Mouse (Mus musculus) heart, embryonic 12.5 days (tissue): Measurements from ENCODE around the gene Pitpnb. TPM values are rescaled to one million over a fixed set of nuclear protein-coding genes. Genes with fewer than 3 reads are reported as not detected.

Experiments used
- ATAC-seq: fragments of 200-750 bp; cut with Nextera tagmentation; 2 replicates; pipeline ENCODE4 v1.8.0; 2017; ENCODE audit warnings: moderate TSS enrichment, moderate library complexity; ENCODE audit not compliant: insufficient number of reproducible peaks, low FRiP score
- H3K27ac ChIP-seq: fragments of 300-500 bp; sonication (generic); 2 replicates; pipeline ENCODE4 v1.5.1; 2016; ENCODE audit warnings: mild to moderate bottlenecking, moderate library complexity; ENCODE audit not compliant: poor library complexity, severe bottlenecking
- H3K27me3 ChIP-seq: fragments of 300-500 bp; sonication (generic); replicated peaks from 2 replicates; pipeline ENCODE4 v1.6.1; 2016; ENCODE audit warnings: mild to moderate bottlenecking, moderate library complexity
- H3K36me3 ChIP-seq: fragments of 300-500 bp; sonication (generic); 2 replicates; pipeline ENCODE4 v1.6.1; 2016; ENCODE audit warnings: mild to moderate bottlenecking, moderate library complexity
- H3K4me1 ChIP-seq: fragments of 300-500 bp; sonication (generic); replicated peaks from 2 replicates; pipeline ENCODE4 v1.6.1; 2016; ENCODE audit warnings: mild to moderate bottlenecking
- H3K4me2 ChIP-seq: fragments of 300-500 bp; sonication (generic); 2 replicates; pipeline ENCODE4 v1.6.1; 2016; ENCODE audit warnings: mild to moderate bottlenecking, moderate library complexity
- H3K4me3 ChIP-seq: fragments of 300-500 bp; sonication (generic); 2 replicates; pipeline ENCODE4 v1.5.1; 2016; ENCODE audit warnings: mild to moderate bottlenecking
- H3K9ac ChIP-seq: fragments of 300-500 bp; sonication (generic); 2 replicates; pipeline ENCODE4 v1.6.1; 2016; ENCODE audit warnings: mild to moderate bottlenecking, moderate library complexity
- H3K9me3 ChIP-seq: fragments of 300-500 bp; sonication (generic); replicated peaks from 2 replicates; pipeline ENCODE4 v1.6.1; 2016; ENCODE audit warnings: mild to moderate bottlenecking, moderate library complexity
- WGBS: fragments of 180-500 bp; shearing (Covaris S2); methylation state at CpG from one replicate; pipeline ENCODE4 v1.1.7; 2016; 5-methylcytosine and 5-hydroxymethylcytosine counted together
- polyA plus RNA-seq: library from polyadenylated mRNA; unstranded; fragments of >200 nt; fragmentation: Nextera tagmentation; extraction: Ambion mirVana; gene quantifications from 2 replicates; pipeline ENCODE4 v1.2.1, GENCODE M21; 2016

The Pitpnb gene
- polyA plus RNA-seq, 1 experiment from 2014 or later: 79.9 TPM

DNA sequence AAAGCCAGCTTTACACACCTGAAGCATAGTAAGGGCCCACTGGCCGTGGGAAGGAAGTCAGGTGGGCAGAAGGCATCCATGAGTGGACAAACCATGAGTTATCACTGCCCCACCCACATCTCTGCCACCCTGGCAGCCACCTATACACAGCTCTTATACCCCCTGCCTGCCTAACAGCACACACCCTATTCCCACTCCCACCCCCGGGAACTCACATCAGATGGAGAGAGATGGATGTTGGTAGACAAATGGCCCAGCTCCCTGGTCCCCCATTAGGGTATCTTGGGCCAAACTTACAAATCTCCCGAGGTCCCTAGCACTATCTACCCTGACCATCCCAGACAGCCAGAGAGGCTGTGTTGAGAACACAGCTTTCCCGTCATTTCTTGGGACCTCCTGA, 68.7 kb downstream of the Pitpnb start:
- Histone ChIP-seq H3K4me2 (no peak overlapping the region), H3K36me3 (no peaks in the 10 kb centered on the region), H3K4me1 (peaks cover 46% of the 10 kb centered on the region), H3K27ac (no peak overlapping the region), H3K9ac (no peak overlapping the region), H3K4me3 (no peak overlapping the region), H3K9me3 (no peaks in the 10 kb centered on the region), H3K27me3 (peaks cover 28% of the 10 kb centered on the region; the same call in 1 of the 2 replicates)
- 55% methylated on average over 4 of the region's 4 CpGs for WGBS
- no peak for ATAC-seq

DNA sequence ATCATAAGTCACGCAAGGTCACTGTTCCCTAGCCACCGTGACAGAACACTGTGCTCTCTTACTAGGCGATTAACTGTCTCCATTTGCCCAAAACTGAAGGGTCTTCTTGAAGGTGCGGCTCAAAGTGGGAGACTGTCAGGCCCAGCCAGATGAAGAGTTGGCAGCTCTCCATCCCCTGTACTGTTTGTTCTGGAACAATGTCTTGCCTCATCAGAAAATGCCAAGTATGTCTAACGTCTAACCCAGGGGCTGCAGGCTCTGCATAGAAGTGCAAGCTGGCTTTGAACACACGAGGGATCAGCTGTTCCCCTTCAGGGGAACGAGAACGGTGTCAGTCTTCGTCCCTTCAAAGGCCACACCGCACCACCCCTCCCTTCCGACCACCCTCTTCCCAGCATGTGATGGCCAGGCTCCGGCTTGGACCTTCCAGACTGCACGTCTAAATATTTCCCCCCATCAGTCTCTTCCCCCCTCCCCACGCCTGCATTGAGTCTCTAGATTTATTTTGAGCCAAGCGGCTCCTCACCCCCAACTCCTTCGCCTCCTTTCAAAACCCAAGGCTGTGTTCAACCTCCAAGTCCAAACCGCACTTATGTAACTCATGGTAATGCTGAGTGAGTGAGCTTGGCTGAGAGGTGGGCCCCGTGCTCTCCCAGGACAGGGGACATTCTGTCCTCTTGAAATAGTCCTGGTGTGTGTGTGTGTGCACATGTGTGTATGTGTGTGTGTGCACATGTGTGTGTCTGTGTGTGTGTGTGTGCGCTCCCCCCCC, 71.5 kb downstream of the Pitpnb start:
- ATAC-seq: no peak
- 76% methylated on average over 19 of the region's 19 CpGs for WGBS

DNA sequence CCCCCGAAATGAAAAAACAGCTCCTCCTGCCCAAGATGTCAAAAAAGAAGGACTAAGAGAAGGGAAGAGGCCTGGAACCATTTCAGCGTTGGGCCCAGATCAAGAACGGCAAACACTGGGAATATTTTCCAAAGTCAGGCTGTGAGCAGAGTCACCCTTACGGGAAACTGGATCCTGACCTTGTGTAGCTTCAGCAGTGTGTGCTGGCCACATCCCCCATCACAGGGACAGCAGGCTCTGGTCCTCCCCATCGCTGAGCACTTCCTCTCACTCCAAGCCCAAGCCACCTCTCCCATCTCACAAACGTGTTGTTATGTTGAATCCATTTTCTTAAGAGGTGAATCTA, 72.1 kb downstream of the Pitpnb start:
- H3K27ac ChIP-seq: no peak overlapping the region
- H3K4me3 ChIP-seq: no peak overlapping the region
- H3K4me1 ChIP-seq: peaks cover 24% of the 10 kb centered on the region
- H3K4me2 ChIP-seq: no peak overlapping the region
- no peak overlapping the region for H3K9ac ChIP-seq
- WGBS: 81% methylated on average over 6 of the region's 6 CpGs
- ATAC-seq: no peak
- no peaks in the 10 kb centered on the region for H3K36me3 ChIP-seq
- peaks cover 22% of the 10 kb centered on the region; the same call in 1 of the 2 replicates for H3K27me3 ChIP-seq
- H3K9me3 ChIP-seq: no peaks in the 10 kb centered on the region

More for the DNA sequence above, 71.5 kb downstream of the Pitpnb start:
- Histone ChIP-seq H3K4me3 (no peak overlapping the region), H3K27me3 (peaks cover 25% of the 10 kb centered on the region; the same call in 1 of the 2 replicates), H3K27ac (no peak overlapping the region), H3K4me1 (peaks cover 24% of the 10 kb centered on the region), H3K9ac (no peak overlapping the region), H3K9me3 (no peaks in the 10 kb centered on the region), H3K4me2 (no peak overlapping the region), H3K36me3 (no peaks in the 10 kb centered on the region)

DNA sequence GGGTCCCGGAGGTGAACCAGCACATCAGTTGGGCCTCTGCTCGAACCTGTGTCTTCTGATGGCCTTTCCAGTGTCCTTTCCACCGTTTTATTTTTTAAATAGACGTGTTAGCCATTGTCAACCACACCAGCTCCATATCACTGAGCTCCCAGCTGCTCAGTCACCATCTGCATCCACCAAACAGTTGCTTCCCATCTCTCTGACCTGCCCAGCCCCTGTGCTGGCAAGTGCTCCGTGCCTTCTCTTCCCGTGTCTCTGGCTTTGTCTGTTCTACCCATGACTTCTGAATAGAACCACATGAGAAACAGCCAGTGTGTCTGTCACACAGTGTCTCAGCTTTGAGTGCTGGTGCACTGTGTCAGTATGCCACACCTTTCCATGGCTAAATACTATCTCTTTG, 74.2 kb downstream of the Pitpnb start:
- Histone ChIP-seq H3K9ac (no peak overlapping the region), H3K36me3 (no peaks in the 10 kb centered on the region), H3K4me2 (no peak overlapping the region), H3K9me3 (no peaks in the 10 kb centered on the region), H3K27ac (no peak overlapping the region), H3K27me3 (0 out of 2 replicates have a peak, but pooled peaks cover 10% of the 10 kb centered on the region), H3K4me1 (peaks cover 29% of the 10 kb centered on the region), H3K4me3 (no peak overlapping the region)
- ATAC-seq: no peak
- 66% methylated on average over 6 of the region's 6 CpGs for WGBS

DNA sequence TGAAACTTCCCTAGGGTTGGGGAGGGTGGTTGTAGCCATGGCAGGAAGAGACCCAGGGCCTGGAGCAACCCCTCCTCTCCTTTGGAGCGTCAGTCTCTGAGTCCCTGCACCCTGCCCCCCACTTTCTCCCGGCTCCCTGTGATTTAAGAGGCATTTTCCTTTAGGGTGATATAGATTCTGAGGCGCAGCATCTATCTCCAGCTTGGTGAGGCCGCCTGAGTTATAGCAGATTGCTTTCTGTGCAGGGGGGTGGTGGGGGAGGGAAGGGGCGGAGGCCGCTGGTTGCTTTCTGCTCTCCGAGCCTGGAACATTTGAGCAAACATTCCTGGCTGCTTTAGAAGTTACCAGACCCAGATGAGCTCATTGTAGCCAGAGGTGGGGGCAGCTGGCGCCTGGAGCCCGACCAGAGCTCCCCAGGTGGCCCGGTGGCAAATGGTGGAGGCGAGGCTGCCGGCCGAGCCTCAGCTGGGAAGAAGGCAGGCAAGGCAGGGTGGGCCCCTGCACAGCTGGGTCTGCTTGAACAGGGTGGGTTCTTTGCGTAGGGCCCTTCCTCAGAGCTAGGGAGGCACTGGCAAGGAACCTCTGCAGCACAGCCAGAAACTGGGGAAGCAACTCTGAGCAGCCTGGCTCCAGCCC, 78.0 kb downstream of the Pitpnb start:
- Histone ChIP-seq H3K4me2 (peak overlapping the region; percentile 51), H3K27ac (peak overlapping the region; percentile 73), H3K9me3 (no peaks in the 10 kb centered on the region), H3K4me3 (peak overlapping the region; percentile 12; the same call in 1 of the 2 replicates), H3K36me3 (no peaks in the 10 kb centered on the region), H3K27me3 (peaks cover 18% of the 10 kb centered on the region), H3K9ac (peak overlapping the region; percentile 29; the same call in 1 of the 2 replicates), H3K4me1 (peaks cover 31% of the 10 kb centered on the region)
- 13% methylated on average over 14 of the region's 14 CpGs for WGBS
- ATAC-seq: peak; percentile 63

DNA sequence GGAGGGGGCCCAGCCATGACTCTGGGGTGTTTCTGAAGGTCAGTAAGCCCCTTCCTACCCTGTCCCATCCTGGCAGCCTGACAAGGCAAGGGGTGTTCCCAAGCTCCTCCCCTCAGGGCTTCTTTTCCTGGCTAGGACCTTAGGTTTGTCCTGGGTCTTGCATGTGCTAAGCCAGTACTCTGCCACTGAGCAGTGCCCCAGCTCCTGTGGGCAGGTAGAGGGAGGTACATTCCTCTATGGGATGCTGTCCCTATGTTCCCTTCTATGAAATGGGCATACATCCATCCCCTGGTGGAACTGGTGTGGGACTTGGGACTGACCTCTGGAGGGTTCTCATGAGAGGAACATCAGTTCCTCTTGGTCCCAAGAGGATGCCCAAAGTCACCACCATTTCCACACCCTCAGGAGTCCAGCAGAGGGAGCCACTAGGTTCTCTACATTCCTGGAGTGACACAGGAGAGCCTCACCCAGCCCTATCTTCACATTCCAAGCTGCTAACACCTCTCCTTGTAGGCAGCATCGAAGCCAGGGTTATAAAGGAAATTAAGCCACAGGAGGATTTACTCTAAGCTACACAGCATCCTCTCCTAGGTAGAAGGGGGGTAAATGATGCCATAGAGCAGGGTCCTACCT, 79.0 kb downstream of the Pitpnb start:
- peak overlapping the region; percentile 13; the same call in 1 of the 2 replicates for H3K9ac ChIP-seq
- peak; percentile 24; the same call in 1 of the 2 replicates for ATAC-seq
- H3K4me2 ChIP-seq: no peak overlapping the region
- no peak overlapping the region for H3K4me3 ChIP-seq
- peak overlapping the region; percentile 73; the same call in 1 of the 2 replicates for H3K27ac ChIP-seq
- H3K36me3 ChIP-seq: no peaks in the 10 kb centered on the region
- peaks cover 21% of the 10 kb centered on the region for H3K27me3 ChIP-seq
- peaks cover 38% of the 10 kb centered on the region for H3K4me1 ChIP-seq
- 0% methylated on average over 1 of the region's 1 CpGs for WGBS
- no peaks in the 10 kb centered on the region for H3K9me3 ChIP-seq

DNA sequence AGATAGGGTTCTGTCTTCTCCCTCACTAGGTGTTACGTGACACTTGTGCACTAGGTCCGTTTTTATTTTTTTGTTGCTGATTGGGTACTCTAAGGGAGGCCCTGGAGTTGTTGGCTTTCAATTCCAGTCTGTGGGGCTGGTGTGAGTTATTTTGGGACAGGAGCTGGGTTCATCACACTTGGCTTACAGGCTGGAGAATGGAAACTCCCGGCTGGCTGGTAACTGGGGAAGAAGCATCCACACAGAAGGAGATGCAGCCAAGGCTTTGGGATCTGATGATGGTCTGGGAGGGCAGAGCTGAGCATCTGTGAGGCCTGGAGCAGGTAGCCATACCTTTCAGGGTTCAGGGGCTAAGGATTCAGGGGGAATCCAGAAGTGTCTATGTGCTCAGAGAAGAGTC, 80.1 kb downstream of the Pitpnb start:
- WGBS: 51% methylated on average over 3 of the region's 3 CpGs

DNA sequence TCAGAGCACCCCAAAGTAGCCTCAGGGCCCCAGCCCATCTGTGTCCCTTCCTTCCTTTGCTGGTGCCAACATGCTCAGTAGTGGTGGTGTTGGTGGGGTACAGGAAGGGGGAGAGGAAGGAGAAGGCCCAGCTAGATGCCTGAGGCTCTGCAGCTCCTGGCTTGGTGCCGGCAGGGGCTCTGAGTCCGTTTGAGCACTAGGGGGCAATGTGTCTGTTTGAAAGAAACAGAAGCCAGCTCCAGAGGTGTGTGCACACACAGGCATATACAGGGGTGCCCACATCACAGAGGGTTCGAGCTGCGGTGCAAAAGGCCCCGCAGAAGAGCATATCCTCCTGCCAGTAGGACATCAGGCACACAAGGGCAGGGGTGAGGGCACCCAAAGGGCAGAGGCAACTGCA, 83.6 kb downstream of the Pitpnb start:
- H3K4me1 ChIP-seq: peaks cover 45% of the 10 kb centered on the region
- no peaks in the 10 kb centered on the region for H3K36me3 ChIP-seq
- peaks cover 25% of the 10 kb centered on the region for H3K27me3 ChIP-seq
- peak overlapping the region; percentile 51; the same call in 1 of the 2 replicates for H3K9ac ChIP-seq
- H3K9me3 ChIP-seq: no peaks in the 10 kb centered on the region
- under 1% methylated on average over 5 of the region's 5 CpGs for WGBS
- H3K4me3 ChIP-seq: no peak overlapping the region
- H3K4me2 ChIP-seq: no peak overlapping the region; the same call in 1 of the 2 replicates
- H3K27ac ChIP-seq: no peak overlapping the region
- no peak for ATAC-seq

More for the DNA sequence above, 80.1 kb downstream of the Pitpnb start:
- no peak overlapping the region for H3K4me3 ChIP-seq
- no peak overlapping the region for H3K4me2 ChIP-seq
- peaks cover 47% of the 10 kb centered on the region for H3K4me1 ChIP-seq
- H3K9ac ChIP-seq: no peak overlapping the region
- no peaks in the 10 kb centered on the region for H3K36me3 ChIP-seq
- H3K27ac ChIP-seq: no peak overlapping the region
- ATAC-seq: no peak
- no peaks in the 10 kb centered on the region for H3K9me3 ChIP-seq
- H3K27me3 ChIP-seq: peaks cover 21% of the 10 kb centered on the region

DNA sequence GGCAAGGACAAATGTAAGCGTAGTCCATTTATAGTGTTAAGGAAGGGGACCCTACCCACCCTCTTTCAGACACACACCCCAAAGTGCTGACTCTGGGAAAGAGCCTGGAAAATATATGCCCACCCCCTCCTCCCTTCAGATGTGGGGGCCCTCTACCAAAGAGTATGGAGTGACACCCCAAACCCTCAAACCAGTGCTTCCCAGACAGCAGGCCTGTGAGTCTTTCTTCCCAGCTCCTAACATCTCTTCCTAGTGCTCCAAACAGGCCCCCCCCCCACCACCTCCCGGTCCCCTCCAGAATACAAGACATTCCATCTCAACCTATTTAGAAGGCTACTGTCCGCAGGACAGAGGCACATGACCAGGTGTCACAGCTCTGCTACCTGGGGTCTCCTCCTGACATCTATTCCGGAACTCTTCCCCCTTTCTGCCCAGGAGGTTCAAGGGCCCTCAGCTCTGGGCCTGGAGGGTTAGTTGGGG, 84.2 kb downstream of the Pitpnb start:
- H3K9me3 ChIP-seq: no peaks in the 10 kb centered on the region
- no peak overlapping the region for H3K9ac ChIP-seq
- H3K4me1 ChIP-seq: peaks cover 45% of the 10 kb centered on the region
- H3K4me3 ChIP-seq: no peak overlapping the region
- H3K27ac ChIP-seq: no peak overlapping the region
- peak overlapping the region; percentile 3 for H3K4me2 ChIP-seq
- no peaks in the 10 kb centered on the region for H3K36me3 ChIP-seq
- ATAC-seq: no peak
- WGBS: 53% methylated on average over 4 of the region's 4 CpGs
- H3K27me3 ChIP-seq: peaks cover 28% of the 10 kb centered on the region

DNA sequence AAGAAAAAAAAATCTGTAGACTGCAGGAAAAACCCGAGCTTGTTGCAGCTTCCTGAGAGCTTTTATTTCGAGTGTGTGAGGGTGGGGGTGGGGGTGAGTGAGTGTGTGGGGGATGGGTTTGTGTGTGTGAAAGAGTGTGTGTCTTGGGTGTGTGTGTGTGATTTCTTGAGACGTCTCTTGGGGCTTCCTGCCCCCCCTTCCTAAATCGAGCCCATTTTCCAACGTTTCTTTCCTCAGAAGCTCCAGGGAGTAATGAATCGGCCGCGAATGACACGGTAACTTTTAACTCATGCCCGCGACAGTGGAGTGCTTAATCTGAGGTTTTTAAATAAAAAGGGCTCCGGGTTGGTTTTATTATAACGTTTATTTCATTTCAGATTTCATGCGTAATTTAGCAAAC, 85.0 kb downstream of the Pitpnb start:
- peaks cover 32% of the 10 kb centered on the region for H3K27me3 ChIP-seq

DNA sequence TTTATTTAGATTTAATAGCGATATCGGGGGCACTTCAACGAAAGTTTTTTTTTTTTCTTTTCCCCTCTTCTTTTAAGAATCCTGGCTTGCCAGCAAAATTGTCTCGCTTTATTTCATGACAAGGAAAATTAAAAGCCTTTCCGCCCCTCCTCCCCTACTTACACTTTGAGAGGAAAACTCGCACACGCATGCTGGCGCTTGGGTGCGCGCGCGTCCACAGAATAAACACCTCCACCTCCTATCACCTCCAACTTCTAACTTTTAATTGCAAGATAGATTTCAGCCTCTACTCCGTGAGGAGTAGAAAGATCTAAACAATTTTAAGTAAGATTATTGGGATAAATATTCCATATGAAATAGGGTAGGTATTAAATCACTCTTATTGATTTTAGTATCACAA, 85.5 kb downstream of the Pitpnb start:
- H3K4me3 ChIP-seq: peak overlapping the region; percentile 87
- H3K9me3 ChIP-seq: no peaks in the 10 kb centered on the region
- H3K27me3 ChIP-seq: peaks cover 37% of the 10 kb centered on the region
- WGBS: 2% methylated on average over 13 of the region's 13 CpGs
- peak overlapping the region; percentile 93 for H3K9ac ChIP-seq
- H3K4me1 ChIP-seq: peaks cover 46% of the 10 kb centered on the region
- H3K36me3 ChIP-seq: peaks cover 8% of the 10 kb centered on the region
- H3K4me2 ChIP-seq: peak overlapping the region; percentile 85
- no peak for ATAC-seq
- H3K27ac ChIP-seq: no peak overlapping the region

More for the DNA sequence above, 85.0 kb downstream of the Pitpnb start:
- no peaks in the 10 kb centered on the region for H3K9me3 ChIP-seq
- H3K36me3 ChIP-seq: peaks cover 4% of the 10 kb centered on the region; the same call in 1 of the 2 replicates
- WGBS: 4% methylated on average over 14 of the region's 14 CpGs
- H3K9ac ChIP-seq: 0 out of 2 replicates have a peak overlapping the region, but pooled peaks have one; percentile 43
- H3K4me3 ChIP-seq: peak overlapping the region; percentile 87
- peak overlapping the region; percentile 85 for H3K4me2 ChIP-seq
- ATAC-seq: no peak
- no peak overlapping the region for H3K27ac ChIP-seq
- peaks cover 45% of the 10 kb centered on the region for H3K4me1 ChIP-seq
